Mouse (Mus musculus): ENCODE measurements around the gene Il17c.

The Il17c gene

DNA sequence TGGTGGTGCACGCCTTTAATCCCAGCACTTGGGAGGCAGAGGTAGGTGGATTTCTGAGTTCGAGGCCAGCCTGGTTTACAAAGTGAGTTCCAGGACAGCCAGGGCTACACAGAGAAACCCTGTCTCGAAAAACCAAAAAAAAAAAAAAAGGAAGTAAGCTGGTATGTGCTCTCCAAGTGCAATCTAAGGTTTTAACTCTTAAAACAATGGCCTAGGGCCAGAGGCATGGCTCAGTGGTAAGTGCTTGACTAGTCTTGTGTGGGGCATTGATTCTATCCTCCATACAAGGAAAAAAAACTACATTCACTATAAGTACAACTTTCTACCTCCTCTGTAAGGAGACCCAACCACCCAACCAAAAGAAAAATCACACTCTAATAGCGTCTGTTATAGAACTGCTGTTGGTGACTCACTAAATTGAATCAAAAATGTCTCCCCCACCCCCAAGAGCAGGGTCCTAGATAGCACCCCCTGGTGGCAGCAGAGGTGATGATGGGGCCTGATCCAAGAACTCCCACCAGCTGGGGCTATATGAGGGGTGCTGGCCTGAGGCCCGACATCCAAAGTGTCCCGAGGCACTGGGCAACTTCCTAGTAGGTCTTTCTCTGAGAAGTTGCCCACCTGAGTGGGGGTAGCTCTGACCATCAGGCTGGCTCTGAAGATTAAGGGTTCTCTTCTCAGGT lies 37.5 kb downstream of the Il17c start:
- ATAC-seq (ENCODE audit: low TSS enrichment), result no peak

DNA sequence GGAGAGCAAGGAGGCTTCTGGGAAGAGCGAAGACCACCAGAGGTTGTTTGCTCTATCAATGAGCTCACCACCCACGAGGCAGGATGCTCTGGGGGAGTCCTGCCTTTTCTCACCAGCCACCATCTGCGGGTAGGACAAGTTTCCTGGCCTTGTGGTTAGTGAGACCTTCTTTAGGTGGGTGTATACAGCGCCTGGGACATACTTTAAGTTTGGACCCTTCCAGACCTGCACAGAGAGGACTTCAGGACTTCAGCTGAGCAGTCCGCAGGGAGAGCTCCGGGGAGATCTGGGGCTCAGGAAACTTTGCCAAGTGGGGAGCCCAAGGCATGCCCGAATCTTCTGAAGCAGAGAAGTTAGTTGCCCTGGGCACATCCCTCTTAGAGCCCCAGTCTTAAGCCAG lies 38.2 kb downstream of the Il17c start:
- no peak for ATAC-seq (ENCODE audit: low TSS enrichment)

DNA sequence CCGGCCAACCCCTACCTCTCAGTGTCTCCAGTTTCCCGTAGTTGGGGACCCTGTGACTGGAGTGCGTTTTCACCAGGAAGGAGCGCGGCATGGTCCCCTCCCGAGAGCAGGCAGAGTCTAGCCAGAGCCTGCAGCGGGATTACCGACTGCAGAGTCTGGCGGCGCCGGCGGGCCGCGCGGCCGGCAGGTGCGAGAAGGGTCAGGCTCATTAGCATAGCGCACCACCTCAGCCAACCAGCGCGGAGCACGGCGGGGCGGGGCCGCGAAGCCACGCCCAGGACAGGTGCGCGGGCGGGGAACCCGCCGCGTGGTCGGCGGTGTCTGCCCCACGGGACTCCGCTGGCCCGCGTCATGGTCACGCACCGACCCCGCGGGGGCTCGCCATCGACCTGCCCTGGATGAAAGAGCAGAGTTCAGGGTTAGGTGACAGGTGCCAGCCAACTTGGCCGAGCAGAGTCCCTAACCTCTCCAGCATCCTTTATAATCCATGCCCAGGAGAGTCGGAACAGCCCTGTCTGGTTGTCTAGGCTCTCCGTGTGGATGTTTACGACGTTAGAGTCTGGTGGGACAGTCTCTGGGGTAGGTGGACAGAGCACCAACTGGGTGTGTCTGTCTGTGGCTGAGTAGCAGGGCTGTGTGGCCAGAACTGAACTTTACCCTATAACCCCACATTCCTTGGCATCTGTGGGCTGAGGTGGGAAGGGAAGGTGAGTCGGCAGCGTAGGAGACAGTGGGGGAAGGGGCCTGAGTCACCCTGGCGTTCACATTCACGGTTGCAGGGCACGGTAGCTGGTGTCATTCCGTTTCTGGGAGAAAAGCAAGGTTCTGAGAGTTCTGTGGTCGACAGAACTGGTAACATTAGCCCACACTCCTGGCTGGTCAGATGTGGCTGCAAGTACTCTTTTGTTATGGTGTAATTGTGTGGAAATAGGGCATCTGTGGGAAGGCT lies 39.0 kb downstream of the Il17c start, which contains the start of gene Snai3:
TSS of gene Snai3 (minus strand) at position 210 of the 949 bp plus-strand sequence.
- ATAC-seq (ENCODE audit: low TSS enrichment), result peak; percentile 7; the same call in 1 of the 2 replicates

DNA sequence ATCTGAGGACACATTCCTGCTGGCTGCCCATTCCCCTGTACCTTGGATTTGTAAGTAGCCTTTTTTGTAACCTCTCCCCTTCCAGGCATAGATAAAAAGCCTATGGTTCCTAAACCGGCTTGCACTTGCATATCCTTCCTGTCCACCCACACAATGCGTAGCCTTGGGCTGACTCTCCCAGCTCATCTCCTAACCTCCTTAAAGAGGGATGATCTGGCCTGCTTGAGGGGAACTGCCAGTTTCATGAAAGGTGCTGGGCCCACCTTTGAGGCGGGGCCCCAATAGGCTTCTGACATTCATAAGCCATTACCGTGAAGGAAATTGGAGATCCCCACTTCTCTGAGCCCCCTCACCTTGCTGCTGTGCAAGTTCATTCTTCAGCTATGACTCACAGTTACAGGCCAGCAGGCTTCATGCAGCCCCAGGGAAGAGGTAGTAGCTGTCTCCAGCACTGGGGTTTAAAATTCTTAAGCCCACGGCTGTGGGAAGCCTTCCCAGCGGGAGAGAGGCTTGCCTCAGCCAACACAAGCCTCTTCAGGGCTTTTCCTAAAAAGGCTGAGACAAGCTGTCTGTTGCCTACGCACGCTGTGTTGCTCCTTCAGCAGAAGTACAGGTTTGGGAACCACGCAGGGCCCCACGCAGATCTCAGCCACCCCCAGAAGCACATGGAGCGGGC lies 39.8 kb downstream of the Il17c start:
- peak; percentile 84 for ATAC-seq (ENCODE audit: low TSS enrichment)

DNA sequence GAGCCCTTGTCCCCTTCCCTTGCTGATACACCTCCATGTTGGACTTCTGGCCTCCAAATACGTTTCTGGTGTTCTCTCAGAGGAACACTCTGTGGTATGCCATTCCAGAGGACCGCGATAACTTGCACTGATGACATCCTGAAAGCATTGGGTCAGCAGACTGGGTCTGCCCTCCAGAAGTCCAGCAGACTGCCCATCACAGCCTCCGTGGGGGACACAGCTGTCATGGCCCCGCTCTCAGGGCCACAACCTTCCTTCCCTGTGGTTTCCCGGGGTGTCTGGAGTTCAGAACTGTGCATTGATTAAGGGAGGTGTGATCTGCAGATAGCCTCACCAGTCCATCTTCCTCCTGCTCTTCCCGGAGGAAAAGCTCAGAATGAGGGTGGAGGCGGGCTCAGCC lies 40.7 kb downstream of the Il17c start:
- ATAC-seq (ENCODE audit: low TSS enrichment), result no peak

DNA sequence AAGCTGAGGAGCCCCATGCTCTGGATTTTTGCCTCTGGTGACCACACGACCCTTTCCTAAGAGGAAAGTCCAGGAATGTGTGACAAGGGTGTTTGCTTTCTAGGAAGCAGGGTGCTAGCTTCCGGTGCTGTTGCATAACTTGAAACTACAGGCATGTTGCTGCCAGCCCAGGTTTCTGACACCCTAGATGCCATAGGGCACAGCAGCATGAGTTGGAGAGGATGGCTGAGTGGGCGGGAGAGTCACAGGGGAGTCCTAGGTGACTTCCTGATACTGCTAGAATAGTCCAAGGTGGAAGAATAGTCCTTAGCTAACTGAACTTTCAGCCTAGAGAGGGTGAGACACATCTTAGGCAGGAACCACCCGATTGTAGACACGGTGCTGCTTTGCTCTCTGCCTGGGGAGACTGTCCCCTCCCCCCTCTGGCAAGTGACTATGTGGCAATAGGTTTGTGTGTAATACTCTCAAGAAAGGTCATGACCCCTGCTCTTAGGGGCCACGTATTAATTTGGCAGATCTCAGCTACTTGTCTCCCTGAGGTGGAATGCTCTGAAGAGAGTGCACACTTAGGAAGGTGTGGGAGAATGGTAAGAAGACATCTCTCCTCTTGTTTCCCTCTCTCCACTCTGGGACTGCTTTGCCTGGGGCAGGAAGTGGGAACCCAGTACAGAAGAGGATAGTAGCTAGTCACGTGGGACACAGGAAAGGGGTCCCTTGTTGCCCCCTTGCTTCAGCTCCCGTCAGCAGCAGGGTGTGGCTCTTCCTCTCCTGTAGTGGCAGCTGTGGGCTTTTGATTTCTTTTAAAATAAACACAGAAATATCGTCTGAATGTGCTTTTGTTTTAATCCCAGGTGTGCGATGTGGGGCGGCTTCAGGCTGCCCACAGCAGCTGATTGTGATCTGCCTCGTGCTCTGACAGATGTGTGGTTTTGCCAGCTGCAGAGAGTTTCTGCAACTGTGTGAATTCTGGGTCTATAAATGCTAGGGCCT lies 42.1 kb downstream of the Il17c start:
- ATAC-seq (ENCODE audit: low TSS enrichment), result no peak

DNA sequence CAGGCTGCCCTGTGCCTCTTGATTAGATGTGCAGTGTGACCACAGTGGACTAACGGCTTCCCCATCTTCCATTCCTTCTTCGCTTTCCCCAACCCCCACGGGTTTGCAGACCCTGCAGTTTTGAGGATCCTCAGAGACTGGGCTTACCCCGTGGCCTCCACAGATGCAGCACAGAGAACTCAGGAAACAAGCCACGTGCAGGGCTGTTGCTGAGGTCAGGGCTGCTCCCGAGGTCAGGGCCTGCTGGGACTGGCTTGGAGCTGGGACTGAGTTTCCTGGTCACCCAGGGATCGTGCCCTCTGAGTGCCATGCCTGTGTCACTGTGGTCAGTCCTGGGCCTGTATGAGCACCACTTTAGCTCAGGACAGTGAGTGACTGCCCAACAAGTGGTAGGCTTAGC lies 43.2 kb downstream of the Il17c start:
- no peak for ATAC-seq (ENCODE audit: low TSS enrichment)

DNA sequence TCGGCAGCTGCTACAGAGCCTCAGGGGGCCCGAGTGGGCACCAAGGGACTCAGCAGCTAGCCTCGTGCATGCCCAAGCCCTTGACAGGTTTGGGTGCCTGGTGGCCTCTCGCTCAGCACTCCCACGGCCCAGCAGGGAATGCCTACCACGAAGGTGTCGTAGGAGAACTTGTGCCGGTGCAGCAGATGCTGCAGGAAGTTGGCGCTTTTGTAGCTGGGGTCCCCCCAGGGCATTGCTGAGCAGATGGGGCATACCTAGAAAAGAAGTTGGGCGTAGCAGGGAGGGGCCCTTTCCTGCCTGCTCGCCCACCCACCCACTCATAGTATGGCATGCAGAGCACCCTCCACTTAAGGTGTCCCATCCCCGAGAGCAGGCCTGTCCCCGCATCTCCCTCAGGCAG lies 46.0 kb downstream of the Il17c start:
- no peak for ATAC-seq (ENCODE audit: low TSS enrichment)

DNA sequence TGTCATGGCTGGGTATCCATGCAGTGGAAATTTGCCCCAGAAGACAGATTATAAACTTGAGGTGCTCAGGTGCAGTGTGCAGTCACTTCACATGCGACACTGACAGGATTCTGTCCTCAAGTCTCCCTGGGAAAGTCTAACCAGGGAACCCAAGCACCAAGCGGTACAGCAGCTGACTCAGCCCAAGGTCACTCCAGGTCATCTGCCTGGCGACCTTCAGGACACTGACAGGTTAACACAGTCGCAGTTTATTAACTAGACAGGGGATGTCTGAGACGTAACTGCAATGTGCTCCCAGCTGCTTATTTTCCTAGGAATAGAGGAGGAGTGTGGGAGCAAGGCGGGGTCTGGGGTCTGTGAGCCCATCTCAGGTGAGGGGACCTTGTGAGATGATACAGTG lies 47.6 kb downstream of the Il17c start:
- ATAC-seq (ENCODE audit: low TSS enrichment), result no peak

DNA sequence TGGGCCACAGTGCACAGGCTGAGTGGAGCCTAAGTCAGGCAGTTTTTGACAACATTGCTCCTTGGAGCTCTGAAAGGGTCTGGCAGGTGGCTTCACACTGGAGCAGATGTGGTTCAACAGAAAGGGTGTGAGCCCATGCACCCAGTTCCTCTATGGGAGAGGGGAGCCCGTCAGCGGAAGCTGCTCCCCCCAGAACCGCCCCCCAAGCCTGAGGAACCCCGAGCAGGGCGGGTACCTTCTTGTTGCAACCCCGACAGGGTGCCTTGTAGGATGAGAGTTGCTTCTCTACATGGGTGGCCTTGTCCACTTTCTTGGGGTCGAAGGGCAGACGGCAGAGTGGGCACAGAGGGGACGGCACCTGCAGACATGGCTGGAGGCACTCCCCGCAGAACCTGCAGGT lies 48.1 kb downstream of the Il17c start:
- no peak for ATAC-seq (ENCODE audit: low TSS enrichment)

DNA sequence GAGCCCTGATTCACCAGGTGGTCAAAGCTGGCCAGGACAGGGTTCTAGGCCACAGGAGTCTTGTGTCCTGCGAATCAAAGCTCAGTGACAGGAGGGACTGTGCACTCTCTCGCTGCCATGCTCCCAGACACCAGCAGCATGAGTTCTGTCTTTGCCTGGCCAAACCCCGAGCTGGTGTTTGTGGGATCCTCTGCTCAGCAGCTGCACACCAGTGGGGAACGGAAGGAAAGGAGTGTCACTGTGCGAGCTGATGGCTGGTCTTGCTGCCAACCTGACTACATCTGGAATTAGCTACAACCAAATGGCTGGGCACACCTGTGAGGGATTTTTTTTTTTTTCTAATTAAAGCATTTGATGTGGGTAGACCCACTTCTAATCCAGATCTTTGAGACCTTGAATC lies 48.9 kb downstream of the Il17c start:
- ATAC-seq (ENCODE audit: low TSS enrichment), result no peak

Measured in frontal cortex, adult (tissue).